Mouse (Mus musculus) lung, adult 18-20 months (tissue): ENCODE results near the gene Mnx1.

Source experiments
- DNase-seq, 2 experiments: peaks; one replicate each; pipeline ENCODE4 v3.0.0; 2022; ENCODE audit warnings: mixed read lengths in 2 of 2

Gene Mnx1

DNA sequence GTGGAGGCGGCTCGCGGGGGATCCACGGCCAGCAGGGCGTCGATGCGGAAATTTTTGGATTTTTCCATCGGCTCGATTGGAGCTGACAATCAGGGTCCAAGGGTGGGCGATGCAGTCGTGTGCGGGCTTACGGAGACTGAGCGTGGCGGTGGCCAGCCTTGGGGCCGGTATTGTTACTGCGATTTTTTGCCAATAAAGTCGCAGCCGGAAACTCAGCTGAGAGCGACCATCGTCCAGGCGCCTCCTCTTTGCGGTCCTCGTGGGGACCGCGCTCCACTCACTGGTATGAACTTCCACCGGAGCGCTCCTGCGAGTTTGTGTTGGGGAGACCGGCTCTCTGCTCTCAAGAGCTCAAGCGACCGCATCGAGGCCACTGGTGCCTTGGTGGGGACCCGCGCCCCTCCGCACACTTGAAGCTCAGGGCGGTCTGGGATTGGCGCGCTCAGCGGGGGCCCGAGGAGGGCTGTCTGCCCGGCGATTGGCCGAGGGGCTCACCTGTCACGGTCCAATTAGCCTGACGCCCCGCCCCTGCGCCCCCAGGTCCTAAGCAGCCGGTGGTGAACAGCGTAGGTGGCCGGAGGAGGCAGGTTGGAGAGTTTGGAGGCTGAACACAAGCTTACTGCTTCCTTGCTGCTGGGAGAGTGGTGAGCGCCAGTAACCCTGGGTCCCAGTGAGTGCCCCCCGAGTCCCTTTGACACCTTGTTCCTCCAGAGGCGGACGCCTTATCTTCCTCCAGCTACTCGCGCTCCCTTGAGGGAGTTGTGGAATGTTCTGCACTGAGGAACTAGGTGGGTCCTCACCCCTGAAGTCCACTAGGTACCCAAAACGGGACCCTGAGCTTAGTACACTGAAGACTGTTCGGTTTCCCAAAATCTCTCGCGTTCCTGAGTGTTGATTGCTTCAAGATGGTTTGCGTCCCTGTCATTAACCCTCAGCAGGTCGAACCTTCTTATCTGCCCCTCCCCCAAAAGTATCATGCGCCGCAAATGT is at the start of gene Mnx1:
Mnx1 (minus strand) TSS at position 263 of the 990 bp plus-strand sequence.
- no peak for DNase-seq

DNA sequence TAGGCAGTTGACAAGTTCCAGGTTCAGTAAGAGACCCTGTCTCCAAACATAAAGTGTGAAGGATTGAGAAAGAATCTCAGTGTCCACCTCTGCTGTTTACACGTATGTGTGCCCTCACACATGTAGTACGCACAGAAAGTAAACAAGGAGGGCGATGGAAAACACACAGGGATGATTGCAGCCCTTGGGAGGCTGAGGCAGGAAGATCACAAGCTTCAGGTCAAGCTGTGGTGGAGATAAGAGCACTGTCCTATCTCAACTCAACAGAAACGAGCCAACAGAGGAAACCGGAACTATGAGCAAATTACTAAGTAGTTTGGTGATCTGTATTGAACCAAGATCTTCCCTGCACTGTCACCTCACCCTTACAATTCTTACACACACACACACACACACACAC is 38.2 kb upstream of the Mnx1 start:
- DNase-seq: no peak

DNA sequence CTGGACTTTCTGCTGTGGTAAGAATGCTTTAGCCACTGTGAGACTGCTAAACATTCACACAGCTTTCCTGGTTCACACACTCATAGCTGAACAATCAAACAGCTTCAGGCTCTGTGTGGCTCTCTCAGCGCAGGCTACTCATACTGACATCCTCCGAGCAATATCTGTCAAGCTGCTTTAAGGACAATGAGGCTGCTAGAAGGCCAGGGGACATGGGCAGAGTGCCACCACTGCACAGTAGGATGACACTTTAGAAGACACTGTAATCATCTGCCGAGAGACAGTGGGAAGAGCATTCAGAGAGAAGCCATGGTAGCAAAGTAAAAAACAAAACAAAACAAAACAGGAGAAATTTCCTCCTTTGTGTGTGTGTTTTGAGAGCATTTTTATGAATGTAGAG is 37.6 kb upstream of the Mnx1 start:
- no peak for DNase-seq

DNA sequence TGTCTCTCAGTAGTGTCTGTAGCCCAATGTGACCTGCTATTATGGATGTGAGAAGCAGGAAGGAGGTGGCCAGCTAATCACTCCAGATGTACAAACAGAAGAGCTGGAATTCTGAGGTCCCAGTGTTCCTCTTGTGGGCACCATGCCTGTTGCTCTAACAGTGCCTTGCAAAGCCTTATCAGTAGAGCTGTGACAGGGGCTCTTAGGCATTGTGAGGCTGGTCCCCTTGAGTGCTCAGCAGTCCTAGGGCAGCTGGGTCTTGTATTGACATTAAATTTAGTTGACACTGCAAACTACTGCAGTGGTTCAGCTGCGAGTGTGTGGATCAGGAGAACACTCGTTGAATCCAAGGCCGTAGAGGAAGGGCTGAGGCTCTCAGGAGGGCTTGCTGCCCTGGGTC is 28.7 kb upstream of the Mnx1 start:
- DNase-seq: no peak

DNA sequence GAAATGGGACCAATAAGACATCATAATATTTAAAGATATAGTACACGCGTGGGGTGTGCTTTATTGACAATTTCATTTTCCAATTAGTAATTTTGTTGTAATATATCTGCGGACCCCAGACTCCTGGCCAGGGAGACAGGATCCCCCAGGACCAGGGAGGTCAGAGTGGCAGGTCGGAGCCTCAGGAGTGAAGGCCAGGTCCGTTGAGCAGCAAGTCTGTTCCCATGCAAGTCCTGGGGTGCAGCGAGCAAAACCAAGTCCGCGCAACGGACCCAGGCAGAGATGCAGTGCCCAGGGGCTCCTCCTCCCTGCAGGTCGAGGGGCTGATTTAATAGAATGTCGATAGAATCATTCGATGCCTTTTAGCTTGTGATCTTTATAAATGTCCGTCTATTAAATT is 9.1 kb upstream of the Mnx1 start:
- DNase-seq: no peak

DNA sequence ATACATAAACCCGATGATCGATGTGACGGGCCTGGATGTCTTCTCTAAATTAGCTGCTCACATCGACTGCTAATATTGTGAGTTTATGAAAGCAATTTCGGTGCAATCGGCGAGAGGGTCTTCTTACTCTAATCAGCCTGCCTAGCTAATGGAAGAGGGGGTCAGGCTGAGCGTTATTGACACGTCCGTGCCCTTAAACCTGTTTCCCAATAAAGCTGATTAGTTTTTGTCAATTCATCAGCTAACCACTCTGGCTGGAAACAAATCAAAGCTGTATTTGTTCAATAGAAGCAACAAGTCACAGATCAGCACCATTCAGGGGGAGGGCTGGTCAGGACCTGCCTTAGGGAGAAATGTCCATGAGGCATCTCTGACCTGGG is 7.7 kb upstream of the Mnx1 start:
- DNase-seq: no peak

DNA sequence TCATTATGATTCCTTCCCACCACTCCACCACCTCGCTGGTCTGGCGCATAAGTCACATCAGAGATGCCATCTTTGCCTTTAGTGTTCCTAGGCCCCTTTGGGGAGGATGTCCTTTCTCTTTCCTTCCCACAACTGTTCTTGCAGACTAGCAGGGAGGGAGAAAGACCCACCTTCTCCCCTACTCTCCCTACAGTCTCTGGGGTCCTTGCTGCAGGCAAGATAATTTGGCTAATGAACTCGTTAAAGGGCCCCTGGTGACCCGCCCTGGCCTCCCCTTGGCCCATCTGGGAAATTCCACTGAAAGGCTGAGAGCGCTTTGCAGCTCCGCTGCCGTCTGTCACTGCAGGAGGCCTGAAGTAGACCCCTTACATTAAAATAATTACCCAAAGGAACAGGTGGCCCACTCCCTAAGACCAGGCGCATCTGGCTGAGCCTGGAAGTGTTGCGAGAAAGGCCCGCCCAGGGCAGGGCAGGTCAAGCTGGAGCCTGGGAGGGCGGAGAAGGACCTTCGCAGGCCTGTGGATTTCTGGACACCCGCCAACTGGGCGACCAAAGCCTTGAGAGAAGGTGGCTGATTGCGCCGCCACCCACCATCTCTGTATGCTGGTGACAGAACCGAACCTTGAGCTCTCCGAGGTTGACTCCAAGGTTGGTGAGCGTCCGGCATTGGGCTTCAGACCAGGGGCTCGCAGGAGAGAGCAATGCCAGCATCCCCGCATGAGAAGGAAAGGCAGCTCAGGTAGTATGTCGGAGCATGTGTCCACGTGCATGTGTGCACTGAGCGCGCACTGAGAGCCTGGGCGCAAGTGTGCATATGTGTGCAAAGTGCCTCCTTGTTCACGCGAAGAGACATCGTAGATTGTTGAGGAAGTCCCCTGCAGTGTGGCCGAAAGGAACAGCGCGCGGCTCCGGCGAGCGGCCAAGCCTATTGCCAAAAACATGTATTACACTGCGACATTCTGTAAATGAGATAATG is 7.0 kb upstream of the Mnx1 start:
- DNase-seq: no peak

DNA sequence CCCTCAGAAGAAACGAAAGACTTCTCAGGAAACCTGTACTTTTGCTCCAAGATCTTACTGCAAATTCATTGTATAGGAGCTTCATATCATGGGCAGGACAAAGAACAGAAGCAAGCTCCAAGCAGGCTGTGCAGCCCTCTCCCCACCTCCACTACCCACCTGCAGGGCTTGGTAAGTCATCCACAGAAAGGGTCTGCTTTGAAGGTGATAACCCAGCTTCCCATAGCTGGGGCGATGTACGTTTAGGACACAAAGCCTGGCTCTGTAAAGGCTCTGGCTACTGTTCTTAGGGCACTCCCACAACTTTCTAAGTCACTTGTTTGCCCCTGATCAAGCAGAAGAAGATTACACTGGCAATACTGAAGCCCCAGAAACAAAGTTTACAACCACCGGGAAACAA is 5.5 kb upstream of the Mnx1 start:
- DNase-seq: no peak

DNA sequence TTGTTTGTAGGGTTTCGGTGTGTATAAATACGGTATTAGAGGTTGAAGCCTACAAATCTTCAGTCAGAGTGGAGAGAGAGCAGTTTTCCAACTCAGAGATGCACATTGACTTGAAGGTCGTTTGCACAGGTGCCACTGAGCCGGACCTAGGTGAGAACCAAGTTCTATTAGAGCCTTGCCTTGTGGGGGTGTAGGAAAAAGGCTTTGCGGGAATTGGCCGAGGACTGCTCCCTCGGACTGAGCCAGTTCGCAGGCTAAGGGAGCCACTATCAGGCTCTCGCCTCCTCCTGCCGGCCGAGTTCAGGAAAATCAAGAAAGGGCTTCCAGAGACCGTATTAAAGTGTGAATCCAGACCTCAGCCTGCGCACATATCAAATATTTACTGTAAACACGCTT is 926 bp upstream of the Mnx1 start:
- DNase-seq: peak in 1 of 2 experiments; percentile 12

DNA sequence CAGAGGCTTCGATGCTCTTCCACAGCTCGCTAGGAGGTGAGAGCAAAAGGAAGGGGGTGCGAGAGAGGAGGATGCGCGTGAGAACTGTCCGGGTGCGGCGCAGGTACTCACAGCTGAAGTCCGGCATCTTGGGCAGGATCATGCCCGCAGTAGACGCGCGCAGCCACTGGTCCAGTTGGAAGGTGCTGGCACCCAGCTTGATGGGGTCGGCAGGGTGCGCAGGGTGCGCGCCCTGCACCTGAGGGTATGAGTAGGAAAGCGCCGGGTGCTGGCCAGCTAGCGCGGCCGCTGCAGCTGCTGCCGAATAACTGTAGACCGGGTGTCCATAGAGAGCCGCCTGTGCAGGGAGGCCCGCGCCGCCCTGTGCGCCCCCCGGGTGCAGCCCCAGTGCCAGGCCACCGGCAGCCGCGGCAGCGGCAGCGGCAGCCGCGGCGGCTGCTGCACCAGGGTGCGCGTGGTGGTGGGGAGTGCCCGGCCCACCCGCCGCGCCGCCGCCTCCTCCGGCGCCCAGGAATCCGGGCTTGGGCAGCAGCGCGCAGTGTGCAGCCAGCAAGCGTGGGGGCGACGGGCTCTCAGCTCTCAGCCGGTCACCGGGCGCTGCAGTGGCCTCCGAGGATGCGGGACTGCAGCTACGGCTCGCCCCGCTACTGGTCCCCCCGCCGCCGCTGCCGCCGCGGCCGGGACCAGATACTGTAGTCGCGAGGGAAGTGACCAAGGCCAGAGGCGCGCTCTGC is 629 bp downstream of the Mnx1 start:
- no peak for DNase-seq

DNA sequence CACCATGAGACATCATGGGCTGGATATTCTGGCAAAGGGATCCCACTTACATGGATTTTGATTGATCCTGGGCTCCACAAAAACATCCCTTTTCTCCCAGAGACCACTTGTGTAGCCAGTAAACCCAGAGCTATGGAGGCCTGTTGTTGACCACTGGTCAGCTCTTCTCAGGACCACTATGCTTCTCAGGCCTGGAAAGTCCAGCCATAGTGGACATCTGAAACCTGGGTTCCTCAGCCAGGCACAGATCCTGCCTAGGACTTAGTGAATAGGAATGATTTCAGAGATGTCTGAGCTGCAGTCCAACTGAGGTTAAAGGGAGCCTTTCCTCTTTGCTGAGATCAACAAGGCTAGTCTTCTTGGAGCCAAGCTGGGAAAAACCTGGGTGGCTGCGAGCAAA is 2.2 kb downstream of the Mnx1 start:
- DNase-seq: no peak

DNA sequence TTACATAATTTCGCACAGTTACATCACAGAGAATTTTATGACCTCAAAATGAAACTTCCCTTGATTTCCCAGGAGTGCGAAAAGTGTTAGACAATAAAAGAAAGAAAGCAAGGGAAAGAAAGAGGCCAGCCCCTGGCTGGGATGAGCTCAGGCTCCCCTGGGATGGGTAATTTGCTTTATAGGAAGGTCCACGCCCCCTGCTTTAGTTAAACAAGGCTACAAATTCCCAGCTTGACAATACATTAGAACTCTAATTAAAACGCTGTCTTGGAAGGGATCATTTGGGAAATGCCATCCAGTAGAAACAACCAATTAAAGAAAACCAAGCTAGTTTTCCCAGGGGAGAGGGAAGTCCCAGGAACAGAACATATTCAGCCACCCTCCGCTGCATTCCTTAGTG is 2.7 kb downstream of the Mnx1 start:
- DNase-seq: no peak

DNA sequence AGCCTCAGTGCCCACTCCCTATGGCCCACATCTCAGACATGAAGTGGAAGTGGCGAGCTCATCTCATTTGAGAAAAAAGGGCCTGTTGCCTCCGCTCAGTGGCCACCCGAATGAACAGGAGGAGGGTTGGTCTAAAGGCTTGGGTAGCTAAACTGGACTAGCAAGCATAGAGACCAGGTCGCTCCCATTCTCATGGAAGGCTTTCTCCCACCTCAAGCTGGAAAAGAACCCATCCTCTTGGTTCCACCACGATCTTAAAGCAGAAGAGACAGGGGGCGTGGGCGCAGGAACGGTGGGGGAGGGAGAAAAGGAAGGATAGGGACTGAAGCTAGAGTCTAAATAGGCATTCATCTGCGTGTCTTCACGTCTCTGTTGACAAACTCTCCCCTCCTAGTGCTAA is 3.2 kb downstream of the Mnx1 start:
- no peak for DNase-seq

DNA sequence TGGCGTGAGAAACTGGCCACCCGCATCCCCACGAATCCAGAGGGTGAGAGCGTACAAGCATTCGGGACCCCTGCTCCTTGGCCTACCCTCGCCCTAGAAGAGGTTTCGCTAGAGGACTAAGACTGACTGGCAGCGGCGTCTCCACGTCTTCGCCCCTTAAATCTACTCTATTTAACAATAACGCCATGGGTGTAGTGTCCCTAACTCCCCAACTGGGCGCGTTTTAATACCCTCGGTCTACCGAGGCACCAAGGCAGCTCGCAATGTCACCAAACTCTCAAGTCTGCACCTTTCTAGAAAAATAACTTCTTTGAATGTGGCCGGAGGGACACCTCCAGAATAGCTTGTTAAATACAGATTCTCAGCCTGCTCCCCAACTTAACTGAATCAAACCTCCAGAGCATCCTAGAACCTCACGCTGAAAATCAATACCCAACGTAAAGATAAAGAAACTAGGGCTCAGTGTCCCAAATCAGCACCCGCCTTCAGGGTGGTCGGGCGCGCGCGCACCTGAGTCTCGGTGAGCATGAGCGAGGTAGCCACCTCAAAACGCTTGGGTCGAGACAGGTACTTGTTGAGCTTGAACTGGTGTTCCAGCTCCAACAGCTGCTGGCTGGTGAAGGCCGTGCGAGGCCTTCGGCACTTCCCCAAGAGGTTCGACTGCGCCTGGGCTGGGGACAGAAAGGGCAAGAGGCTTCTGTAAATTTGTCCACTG is 3.9 kb downstream of the Mnx1 start:
- no peak for DNase-seq

DNA sequence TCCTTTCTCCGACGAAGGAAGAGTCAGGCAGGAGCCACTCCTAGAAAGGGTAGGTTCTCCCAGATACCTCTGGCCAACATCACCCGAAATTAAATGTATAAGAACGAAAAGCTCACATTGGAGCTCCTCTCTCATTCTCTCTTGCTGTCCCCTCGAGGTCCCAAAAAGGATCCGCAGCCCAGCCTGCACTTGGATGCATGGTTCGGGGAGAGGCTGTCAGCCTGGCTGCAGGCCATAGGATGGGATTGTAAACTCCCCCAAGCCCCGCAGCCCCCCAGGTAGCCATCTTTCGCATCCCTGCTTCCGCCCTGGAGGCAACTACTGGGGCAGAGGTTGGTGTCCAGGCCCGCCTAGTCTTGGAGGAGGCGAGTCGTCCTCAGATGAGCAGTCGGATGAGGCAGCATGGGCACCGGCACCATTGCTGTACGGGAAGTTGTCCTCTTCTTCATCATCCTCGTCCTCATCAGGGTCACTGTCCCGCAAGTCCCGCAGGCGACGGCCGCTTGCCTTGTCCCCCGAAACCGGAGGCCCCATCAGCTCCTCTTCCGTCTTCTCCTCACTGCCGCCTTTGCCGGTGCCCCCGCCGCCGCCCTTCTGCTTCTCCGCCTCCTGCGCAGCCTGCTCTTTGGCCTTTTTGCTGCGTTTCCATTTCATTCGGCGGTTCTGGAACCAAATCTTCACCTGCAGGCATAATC is 4.6 kb downstream of the Mnx1 start:
- DNase-seq: no peak

DNA sequence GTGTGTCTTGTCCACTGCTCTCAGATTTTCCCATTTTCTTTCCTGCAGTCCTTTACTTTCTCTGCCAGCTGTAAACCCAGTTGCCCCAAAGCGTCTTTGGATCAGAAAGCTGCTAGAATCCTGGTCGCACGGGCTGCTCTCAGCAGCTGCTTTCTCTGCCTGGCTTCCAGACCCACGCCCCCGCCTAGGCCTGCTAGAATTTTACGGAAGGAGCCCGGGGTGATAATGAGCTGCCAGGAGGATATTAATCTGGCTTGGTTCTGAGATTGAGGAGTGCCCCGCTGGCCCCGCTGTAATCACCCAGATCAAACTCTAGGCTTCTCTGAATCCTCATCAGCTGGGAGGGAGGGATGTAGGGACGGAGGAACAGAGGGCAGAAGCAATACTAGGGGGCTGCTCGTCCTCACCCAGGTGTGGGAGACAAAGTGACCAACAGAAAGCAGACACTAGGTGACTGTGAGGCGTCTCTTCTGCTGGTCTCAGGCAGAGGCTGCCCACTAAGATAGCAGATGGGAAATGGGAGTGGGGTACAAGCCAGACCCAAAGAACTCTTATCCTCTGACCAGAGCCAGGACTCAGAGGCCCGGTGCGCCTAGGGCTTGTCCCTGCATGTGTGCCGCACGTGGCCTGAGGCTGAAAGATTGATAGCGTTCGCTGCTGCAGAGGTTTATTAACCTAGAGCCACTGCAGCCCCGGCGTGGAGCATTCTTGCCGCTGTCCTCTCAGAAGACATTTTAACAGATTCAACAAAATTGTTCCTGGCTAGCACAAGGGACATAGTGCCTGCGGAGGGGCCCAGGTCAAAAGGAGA is 6.2 kb downstream of the Mnx1 start:
- no peak for DNase-seq

DNA sequence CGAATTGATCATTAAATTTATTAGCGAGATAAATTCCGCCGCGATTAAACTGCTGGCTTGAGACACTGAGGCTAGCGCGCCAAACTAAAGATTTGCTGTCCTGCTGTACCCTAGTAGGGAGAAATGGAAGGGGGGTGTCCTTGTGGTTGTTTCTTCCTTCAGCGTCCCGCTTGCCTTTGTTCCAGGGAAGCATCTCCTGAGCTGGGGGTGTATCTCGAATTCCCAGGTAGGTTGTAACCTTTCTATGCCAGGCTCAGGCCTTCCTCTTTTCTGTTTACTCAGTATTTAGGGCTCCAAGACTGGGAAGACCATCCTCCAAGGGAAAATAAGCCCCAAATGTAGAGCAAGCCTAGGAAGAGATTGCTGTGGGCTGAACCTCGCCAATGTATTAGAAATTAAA is 6.9 kb downstream of the Mnx1 start:
- DNase-seq: no peak

DNA sequence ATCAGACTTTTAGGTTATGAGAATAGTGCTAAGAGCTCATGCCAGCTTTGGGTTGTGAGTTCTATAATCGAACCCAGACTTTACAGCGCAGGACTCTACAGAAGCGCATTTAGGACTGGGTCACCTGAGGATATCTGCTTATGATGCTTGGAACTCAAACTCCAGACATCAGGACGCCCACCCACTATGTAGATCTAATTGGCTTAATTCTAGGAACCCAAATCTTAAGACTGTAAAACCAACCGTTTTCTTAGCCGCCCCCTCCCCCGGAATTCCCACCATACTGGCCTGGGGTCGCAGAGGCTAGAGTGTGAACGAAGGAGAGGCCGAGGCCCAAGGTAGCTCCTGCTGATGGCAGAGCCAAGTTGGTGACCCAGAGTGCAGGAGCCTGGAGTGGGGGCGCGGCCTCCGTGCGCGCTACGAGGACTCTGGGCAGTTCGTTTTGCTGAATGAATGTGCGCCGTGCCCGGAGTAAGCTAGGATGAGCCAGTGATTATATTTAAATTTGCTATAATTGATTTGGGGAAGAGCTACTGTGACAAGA is 7.3 kb downstream of the Mnx1 start:
- no peak for DNase-seq

DNA sequence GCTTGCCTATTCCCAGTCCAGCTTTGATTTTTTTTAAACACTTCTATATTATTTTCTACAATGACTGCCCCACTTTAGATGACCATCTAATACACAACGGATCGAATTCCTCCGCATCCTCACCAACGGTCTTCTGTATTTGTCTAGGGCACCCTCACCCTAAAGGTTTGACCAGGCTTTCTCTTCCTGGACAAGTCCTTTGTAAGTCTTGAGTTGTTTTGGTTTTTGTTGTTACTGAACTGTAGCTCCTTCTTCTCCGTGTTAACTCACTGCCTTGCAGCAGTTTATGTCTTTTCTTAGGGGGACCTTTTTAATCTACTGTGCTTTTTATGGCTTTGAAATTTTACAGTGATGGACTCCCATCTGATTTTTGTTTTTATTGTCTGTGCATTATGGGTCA is 8.0 kb downstream of the Mnx1 start:
- DNase-seq: no peak

DNA sequence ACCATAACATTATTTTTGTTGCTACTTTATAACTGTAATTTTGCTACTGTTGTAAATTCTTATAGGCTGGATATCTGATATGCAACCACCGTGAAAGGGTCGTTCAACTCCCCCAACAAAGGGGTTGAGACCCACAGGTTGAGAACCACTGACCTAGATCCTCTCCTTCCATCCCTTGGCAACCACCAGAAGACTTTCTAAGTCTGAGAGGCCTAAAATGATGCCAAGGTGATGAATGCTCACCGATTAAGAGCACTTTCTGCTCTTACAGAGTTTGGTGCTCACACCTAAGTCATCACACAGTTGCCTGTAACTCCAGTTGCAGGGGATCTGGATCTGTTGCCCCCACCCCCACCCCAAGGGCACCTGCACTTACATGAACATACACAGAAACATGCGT is 8.8 kb downstream of the Mnx1 start:
- DNase-seq: no peak
